Mouse (Mus musculus) fibroblast of lung, adult 2 months (primary cell): ENCODE measurements around the gene Rusc1.

Experiments
- DNase-seq: peaks from one replicate; pipeline ENCODE4 v3.0.0-alpha.2; 2011; ENCODE audit warnings: low read depth

The Rusc1 gene

DNA sequence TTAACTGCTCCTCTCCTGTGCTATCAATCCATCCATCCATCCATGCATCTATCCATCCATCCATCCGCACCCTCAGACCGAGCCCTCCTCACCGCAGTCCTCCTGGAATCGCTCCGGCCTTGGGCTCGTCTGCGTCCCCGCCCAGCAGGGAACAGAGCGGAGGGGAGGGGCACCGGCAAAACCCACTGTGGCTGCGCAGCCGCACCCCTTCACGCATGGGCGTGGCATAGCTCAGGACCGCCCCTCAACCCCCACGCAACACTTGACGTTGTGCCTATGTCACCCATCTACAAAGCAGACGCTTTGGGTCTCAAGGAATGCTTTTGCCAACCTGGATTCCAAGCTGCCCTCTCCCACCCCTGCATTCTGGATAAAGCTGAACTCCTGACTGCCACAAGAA lies at the start of gene Rusc1:
Gene Rusc1 (minus strand): TSS at position 137 of the 400 bp plus-strand sequence.
- DNase-seq = peak; percentile 36

- no peak for DNase-seq
These were observed 43.3 kb upstream of the Rusc1 start for GRCm38 (mm10) chr3:89136365-89136764.

DNA sequence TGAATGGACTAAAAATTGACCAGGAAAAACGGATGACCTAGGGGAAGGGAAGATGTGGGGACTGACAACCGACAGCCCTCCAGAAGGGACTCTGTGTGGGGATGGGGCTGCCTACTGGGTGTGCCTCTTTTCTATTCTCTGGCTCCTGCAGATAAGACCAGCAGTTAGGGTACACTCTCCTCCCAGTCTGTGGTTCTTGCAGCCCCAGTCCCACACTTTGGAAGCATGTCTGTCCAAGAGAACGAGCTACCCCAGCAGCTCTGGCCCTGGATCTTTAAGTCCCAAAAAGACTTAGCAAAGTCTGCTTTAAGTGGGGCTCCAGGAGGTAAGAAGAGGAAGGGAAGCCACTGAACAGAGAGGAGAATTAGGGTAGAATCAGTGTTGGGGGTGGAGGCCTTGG lies 42.8 kb upstream of the Rusc1 start, which contains the start of gene Pklr:
Gene Pklr (plus strand): TSS at position 185 of the 400 bp plus-strand sequence.
- no peak for DNase-seq

GRCm38 (mm10) chr3:89133752-89134151 lies 40.6 kb upstream of the Rusc1 start:
- no peak for DNase-seq

- DNase-seq = no peak
These were observed 39.9 kb upstream of the Rusc1 start for GRCm38 (mm10) chr3:89133063-89133450.

GRCm38 (mm10) chr3:89132285-89133062 lies 39.4 kb upstream of the Rusc1 start:
- DNase-seq = no peak

DNA sequence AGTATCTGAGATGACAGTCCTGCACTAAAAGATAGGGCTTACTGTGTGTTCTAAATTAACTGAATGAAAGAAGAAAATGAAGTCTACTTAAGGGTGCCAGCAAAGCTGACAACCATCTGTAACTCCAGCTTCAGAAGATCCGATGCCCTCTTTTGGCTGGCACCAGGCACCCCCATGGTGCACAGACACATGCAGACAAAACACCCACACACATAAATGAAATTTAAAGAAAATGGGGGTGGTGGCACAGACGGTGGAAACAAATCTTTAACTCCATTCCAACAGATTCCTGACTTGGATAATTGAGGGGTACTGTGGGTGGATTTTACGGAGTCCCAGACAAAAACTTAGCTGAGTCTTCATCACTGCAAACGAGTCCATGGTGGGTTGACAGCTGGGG lies 38.7 kb upstream of the Rusc1 start:
- DNase-seq = no peak

GRCm38 (mm10) chr3:89129908-89130307 lies 36.8 kb upstream of the Rusc1 start:
- no peak for DNase-seq

DNA sequence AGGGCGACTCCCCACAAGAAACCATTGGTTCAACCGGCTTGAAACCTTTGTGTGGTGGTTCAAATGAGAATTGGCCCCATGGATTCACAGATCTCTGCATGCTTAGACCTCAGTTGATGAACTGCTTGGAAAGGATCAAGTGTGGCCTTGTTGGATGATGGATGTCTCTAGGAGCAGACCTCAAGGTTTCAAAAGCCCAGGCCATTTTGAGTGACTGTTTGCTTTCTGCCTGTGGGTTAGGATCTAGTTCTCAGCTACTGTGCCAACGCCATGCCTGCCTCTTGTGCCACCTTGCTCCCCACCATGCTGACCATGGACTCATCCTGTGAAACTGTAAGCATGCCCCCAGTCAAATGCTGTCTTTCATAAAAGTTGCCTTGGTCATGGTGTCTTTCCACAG lies 32.9 kb upstream of the Rusc1 start:
- DNase-seq = no peak

- DNase-seq = no peak
These were observed 31.1 kb upstream of the Rusc1 start for GRCm38 (mm10) chr3:89124241-89124640.

- no peak for DNase-seq
These were observed 30.2 kb upstream of the Rusc1 start for GRCm38 (mm10) chr3:89123313-89123712.

DNA sequence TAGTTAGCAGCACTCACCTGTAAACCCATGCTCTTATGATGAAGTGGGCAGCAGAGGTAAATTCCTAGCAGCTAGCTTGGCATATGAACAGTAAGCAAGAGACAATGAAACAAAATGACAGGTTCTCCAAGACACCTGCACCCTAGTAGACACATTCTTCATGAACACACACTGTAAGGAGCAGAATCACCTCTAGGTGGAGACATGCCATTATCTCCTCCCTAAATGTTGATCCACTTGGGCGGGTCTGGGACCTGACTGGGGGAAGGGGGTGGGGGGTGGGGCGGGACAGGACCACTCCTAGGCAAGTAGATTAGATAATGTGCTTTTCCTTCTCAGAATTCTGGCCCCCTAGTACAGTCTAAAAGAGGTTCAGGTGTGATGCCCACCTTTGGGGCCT lies 22.4 kb upstream of the Rusc1 start:
- no peak for DNase-seq

DNA sequence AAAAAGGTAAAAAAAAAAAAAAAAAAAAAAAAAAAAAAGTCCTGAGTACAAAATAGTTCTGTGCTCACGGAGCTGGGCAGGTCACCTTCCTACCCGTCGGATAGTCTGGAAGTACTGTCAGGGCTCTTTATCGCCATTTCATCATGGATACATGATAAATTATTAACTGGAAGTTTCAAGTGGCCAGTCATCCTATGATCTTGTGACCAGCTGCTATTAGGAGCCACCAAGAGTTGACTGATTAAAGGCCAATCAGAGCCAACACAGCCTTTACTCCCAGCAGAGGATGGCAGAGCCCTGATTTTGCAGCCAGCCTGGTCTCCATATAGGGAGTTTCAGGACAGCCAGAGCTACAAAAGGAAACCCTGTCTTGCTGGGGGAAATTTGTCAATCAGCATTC lies 19.9 kb upstream of the Rusc1 start:
- no peak for DNase-seq

DNA sequence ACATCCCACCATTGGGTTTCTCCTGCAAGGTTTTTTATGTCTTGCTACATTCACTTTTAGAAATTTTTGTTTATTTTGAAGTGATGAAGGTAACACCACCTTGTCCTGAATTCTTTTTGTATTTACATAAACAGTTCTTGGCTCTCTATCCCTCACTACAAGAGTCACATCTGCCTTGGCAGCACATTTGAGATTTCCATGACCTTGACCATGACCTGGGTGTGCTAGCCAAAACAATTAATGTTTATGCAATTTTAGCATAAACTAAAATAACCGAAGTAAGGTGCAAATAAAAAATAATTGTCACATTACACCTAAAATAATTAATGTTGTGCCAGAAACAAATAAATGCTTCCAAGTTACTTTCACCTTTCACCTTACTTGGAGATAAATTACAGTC lies 15.0 kb upstream of the Rusc1 start:
- DNase-seq = no peak

DNA sequence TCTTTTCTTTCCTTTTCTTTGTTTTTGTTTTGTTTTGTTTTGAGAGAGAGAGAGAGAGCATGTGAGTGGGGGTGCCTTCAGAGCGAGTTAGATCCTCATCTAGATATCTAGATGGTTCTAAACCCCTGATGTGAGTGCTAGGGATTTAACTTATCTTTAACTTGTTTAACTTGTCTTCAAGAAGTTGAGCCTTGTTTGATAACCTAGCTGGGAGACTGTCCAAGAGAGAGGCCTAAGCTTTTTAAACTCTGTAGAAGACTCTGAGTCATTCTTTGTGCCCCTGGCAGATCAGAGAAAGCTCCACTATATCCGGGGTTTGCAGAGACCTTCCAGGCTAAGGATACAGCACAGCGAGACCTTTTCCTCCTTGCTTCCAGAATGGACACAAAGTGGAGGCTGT lies 14.4 kb upstream of the Rusc1 start:
- no peak for DNase-seq

GRCm38 (mm10) chr3:89106881-89107280 lies 13.8 kb upstream of the Rusc1 start:
- DNase-seq = no peak

- no peak for DNase-seq
These were observed 10.1 kb upstream of the Rusc1 start for GRCm38 (mm10) chr3:89103291-89103595.

DNA sequence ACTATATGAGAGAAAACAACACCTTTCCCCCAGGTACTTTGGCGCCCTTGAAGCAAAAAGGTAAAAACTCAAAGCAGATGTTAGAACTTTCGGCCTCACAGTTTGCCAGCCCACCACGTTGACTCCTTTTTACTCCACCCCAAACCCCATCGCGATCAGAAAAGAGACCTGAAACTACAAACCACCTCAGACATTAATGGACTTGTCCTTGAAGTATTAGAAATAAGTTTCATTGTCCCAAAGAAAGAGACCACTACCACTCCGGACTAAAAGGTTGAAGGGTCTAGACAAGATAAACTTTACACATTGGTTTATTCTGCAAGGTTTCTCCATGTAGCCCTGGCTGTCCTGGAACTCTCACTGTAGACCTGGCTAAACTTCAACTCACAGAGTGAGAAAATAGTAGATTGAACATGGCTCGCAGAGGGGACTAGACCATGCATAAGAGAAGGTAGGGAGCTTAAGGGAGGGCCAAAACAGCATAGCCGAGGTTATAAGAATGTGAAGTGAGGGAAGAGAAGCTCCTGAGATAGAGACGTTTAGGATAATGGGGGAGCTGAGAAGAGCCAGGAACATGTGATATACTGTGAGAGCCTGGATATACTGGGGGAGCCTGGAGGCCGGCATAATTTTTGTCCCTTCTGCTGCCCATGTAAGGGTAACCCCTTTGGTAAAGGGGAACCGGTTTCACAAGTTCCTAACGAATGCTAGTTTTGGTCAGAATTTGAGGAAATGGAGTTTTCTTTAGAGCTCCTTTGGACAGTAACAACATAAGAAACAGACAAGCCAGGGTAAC lies 9.6 kb upstream of the Rusc1 start:
- DNase-seq = no peak

GRCm38 (mm10) chr3:89101812-89102494 lies 8.8 kb upstream of the Rusc1 start, which contains the start of gene Fdps:
TSS of gene Fdps (minus strand) at chr3:89101959.
- DNase-seq = peak; percentile 98

- no peak for DNase-seq
These were observed 8.3 kb upstream of the Rusc1 start for GRCm38 (mm10) chr3:89101459-89101811.

DNA sequence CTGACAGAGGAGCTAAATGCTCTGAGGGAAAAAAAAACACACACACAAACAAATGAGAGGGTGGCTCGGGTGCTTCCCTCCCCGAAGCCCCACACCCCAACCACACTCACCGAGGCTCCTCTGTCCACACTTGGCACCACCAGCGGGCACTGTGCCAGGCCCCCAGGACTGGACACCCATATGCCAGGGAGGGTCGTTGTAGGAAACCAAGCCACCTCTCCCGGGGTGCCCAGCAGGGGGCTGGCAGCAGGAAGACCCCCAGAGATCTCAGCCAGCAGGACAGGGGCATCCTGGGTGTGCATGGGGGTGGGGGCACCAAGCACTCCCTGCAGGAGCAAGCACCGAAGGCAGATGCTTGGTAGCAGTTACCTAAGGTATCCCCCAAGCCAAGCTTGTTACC lies 7.7 kb upstream of the Rusc1 start, which contains the start of gene Gm43738:
Gene Gm43738 (minus strand): TSS at position 289 of the 400 bp plus-strand sequence.
- no peak for DNase-seq

DNA sequence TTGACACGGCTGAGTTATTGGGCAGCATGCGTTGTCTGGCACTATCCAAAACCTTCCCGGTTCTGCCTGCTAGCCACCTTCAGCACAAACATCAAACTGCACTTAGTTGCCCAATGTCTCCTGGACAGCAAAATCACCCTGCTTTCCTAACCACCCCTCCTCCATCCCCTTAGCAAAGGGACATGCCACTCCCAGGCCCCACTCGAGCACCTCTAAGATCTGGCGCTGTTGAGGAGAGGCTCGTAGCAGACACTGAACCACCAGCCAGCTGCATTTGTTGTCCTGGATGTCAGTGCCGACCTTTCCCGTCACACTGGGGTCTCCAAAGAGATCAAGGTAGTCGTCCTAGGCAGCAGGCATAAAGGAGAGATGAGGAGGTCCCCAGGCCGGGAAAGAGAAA lies 910 bp upstream of the Rusc1 start:
- DNase-seq = no peak
